Mouse (Mus musculus): ENCODE data around the gene Ankrd24. TPM values are rescaled to one million over a fixed set of nuclear protein-coding genes. Genes with fewer than 3 reads are reported as not detected.

The Ankrd24 gene
- polyA plus RNA-seq (2021; fragmentation: Nextera tagmentation): 22.5 and 26.2 TPM in 2 replicates
- long read RNA-seq, experiment 1, partial matches to known transcripts: 2 of 8 reads
- long read RNA-seq, experiment 1, other reads (novel, unspliced or antisense): 2 of 8 reads
- long read RNA-seq, experiment 2, partial matches to known transcripts: 2 of 9 reads
- long read RNA-seq, experiment 2, other reads (novel, unspliced or antisense): 7 of 9 reads

DNA sequence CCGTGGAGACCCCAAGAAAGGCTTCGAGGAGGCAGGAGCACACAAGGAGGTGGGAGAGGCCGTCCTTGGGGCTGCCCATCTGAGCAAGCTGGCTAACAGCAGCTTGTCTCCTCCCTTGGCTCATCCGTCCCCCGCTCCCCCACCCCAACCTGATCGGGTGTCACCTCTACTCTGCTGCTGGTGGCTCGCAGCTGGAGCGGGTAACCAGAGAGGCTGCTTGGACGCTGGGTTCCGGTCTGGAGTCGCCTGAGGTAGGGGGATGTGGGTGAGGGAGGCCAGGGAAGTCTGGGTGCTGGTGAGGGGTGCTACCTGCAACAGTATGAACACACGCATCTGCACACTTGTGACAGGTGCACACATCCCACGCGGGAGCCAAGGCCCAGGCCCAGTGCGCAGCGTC lies at the start of gene Ankrd24:
Ankrd24 (plus strand) TSS at position 151 of the 400 bp plus-strand sequence.

DNA sequence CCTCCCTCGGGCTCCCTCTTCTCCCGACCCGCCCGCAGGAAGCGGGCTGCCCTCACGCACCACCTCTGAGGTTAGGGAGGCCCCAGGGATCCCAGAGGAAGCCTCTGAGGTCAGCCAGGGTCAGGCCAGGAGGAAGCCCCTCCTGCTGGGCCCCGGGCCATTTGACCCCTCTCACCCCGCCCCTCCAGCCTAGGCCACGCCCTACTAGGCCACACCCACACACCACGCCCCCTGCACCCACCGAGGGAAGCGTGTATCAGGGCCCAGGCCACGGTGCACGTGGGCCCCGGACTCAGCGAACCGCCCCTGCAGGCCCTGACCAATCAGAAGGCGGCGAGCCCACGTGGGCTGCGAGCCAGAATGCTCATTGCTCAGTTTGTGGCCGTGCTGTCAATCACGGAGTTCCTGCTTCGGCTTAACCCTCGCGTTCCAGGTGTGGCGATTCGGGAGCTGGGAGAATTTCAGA lies 27.6 kb upstream of the Ankrd24 start, which contains the start of gene Tle6:
Tle6 (minus strand) TSS at position 336 of the 466 bp plus-strand sequence.

DNA sequence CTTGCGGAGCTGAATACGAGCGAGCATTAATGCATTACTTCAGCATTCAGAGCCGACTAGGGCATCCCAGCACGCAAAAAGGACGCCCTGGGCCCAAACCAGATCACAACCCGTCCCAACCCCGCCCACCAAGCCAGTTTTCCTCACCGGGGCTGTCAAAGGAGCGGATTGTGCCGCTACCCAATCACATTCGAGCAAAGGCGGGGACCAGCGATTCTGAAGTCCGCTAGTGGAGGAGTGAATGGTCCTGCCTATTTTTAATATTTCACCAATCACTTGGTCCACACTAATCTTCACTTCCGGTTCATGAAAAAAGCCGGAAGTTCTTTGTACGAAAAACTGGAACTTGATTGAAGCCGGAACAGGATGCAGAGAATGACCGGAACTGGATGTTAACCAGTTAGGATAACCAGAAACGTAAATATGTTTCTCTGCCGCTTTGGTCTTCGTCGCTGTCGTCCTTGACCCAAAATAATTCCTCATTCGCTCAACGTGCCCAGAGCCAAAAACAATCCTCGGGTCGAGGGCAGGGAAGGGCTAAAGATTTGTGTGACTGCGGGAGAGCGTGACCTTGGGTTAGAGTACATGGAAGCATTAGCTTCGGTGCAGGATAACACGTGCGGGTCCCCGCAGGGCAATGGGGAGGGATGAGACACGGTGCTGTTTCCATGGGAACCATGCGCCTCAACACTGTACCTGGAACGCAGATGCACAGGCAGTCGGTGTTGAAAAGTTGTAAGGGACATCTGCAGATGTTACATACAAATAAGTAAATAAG lies 22.2 kb upstream of the Ankrd24 start, which contains the start of gene BC025920:
BC025920 (plus strand) TSS at position 297 of the 778 bp plus-strand sequence.

DNA sequence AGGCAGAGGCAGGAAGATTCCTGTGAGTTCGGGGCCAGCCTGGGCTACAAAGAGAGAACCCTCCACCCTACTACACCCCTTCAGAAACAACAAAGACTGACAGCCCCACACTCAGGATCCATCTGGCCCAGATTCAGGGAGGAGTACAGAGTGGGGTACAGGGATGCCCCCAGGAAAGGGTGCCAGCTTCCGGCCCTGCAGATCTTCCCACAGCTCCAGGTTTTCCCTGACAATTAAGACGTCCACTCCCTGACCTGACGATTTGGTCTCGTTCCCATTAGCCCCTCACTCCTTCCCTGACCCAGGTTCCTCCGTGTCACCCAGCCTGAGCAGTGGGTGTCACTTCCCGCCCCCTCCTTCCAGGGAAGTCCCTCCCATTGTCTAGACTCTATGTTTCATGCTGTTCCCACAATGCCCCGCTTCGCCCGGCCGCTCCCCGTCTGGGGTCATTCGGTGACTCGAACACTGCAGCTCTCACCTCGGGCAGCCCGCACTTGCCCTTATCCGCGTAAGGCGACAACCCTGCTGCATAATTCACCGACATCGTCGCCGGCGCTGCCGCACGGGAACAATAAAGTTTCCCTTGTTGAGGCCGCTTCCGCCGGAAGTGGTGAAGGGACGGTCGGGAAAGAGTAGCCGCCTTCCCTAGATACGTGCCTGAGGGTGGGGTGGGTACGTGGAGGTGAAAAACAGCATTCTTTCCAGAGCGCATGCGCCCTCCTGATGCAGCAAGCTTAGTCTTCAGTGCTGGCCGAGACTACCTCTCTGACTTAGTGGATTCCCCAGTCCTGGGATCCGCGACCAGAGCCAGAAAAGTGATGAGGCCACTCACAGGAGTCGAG lies 1.1 kb upstream of the Ankrd24 start, which contains the start of gene Sirt6:
Sirt6 (minus strand) TSS at position 804 of the 842 bp plus-strand sequence.

DNA sequence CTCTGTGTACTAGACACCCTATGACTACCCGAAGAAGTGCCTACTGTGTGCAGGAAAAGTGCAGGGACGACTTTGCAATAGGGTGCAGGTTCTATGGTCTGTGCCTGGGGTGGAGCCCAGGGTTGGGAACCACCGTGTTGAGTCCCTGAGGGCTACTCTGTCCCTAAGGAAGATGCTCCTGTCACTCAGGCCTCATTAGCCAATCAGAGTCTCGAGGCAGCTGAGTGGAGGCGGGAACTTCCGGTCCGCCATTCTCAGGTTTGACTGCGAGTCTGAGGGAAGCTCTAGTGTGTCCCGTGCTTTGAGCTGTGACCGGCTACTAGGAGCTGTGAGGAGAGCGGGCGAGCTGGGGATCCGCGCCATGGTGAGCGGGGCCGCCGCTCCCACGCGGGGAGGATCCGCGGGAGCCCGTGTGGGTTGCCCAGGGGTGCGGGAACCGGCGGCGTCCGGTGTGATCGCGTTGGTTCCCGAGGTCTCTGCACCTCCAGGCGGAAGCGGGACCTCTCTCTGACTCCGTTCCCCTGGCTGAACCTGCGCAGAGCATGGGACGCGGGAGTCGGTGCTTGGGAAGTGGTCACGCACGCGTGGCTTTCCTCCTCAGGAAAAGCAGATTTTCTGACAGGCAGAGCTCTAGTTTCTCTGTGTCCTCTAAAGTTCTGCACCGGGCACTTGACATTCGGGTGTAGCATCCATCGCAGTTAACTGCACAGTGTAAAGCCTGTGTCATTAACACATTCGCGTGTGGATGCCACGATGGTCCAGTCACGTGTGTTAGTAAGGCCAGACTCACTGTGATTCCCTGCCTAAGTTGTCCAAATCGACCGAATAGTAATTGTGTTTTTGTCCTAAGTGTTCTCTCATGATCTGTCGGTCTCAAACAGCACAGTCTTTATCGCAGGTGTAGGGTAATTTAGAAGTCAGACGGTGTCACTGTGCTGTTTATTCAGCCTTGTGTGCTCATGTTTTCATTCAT lies 20.7 kb downstream of the Ankrd24 start, which contains the start of gene Gm10778:
Gm10778 (plus strand) TSS at position 257 of the 973 bp plus-strand sequence.

Other genes starting within 250 kb of the Ankrd24 start
- gene Dohh, start 244.1 kb upstream of the Ankrd24 start, polyA plus RNA-seq (2021; fragmentation: Nextera tagmentation): 178 and 192 TPM in 2 replicates
- 4.3 and 4.7 TPM in 2 replicates for gene Gm48551, start 244.1 kb upstream of the Ankrd24 start, polyA plus RNA-seq (2021; fragmentation: Nextera tagmentation)
- 1.3 TPM in 1 of 2 replicates, not detected in the other for gene Gm48552, start 239.5 kb upstream of the Ankrd24 start, polyA plus RNA-seq (2021; fragmentation: Nextera tagmentation)
- gene Smim24, start 235.5 kb upstream of the Ankrd24 start, polyA plus RNA-seq (2021; fragmentation: Nextera tagmentation): 2.8 and 3.4 TPM in 2 replicates
- 22.5 and 25.0 TPM in 2 replicates for gene Nfic, start 172.9 kb upstream of the Ankrd24 start, polyA plus RNA-seq (2021; fragmentation: Nextera tagmentation)
- 60.5 and 83.1 TPM in 2 replicates for gene Celf5, start 145.8 kb upstream of the Ankrd24 start, polyA plus RNA-seq (2021; fragmentation: Nextera tagmentation)
- 45.3 and 46.2 TPM in 2 replicates for gene Ncln, start 132.1 kb upstream of the Ankrd24 start, polyA plus RNA-seq (2021; fragmentation: Nextera tagmentation)
- 0.43 and 0.55 TPM in 2 replicates for gene S1pr4, start 128.4 kb upstream of the Ankrd24 start, polyA plus RNA-seq (2021; fragmentation: Nextera tagmentation)
- gene Gna15, start 104.3 kb upstream of the Ankrd24 start, polyA plus RNA-seq (2021; fragmentation: Nextera tagmentation): 2.6 and 3.5 TPM in 2 replicates
- 42.2 and 61.8 TPM in 2 replicates for gene Gna11, start 83.3 kb upstream of the Ankrd24 start, polyA plus RNA-seq (2021; fragmentation: Nextera tagmentation)
- gene Aes, start 69.1 kb upstream of the Ankrd24 start, polyA plus RNA-seq (2021; fragmentation: Nextera tagmentation): 230 and 286 TPM in 2 replicates
- gene Tle2, start 54.0 kb upstream of the Ankrd24 start, polyA plus RNA-seq (2021; fragmentation: Nextera tagmentation): 3.0 and 3.9 TPM in 2 replicates
- 2.5 and 3.7 TPM in 2 replicates for gene Tle6, start 27.5 kb upstream of the Ankrd24 start, polyA plus RNA-seq (2021; fragmentation: Nextera tagmentation)
- gene BC025920, start 22.3 kb upstream of the Ankrd24 start, polyA plus RNA-seq (2021; fragmentation: Nextera tagmentation): 0.24 and 0.54 TPM in 2 replicates
- 24.3 and 28.2 TPM in 2 replicates for gene Sirt6, start 743 bp upstream of the Ankrd24 start, polyA plus RNA-seq (2021; fragmentation: Nextera tagmentation)
- gene Gm10778, start 20.5 kb downstream of the Ankrd24 start, polyA plus RNA-seq (2021; fragmentation: Nextera tagmentation): 1.5 and 1.7 TPM in 2 replicates
- gene Zfp433, start 76.3 kb downstream of the Ankrd24 start, polyA plus RNA-seq (2021; fragmentation: Nextera tagmentation): 4.8 and 7.5 TPM in 2 replicates
- 4.8 and 5.4 TPM in 2 replicates for gene Gm3055, start 142.6 kb downstream of the Ankrd24 start, polyA plus RNA-seq (2021; fragmentation: Nextera tagmentation)
- gene Gm4767, start 183.6 kb downstream of the Ankrd24 start, polyA plus RNA-seq (2021; fragmentation: Nextera tagmentation): 0.65 and 0.90 TPM in 2 replicates
- 3.1 TPM in 2 replicates for gene Gm32687, start 235.4 kb downstream of the Ankrd24 start, polyA plus RNA-seq (2021; fragmentation: Nextera tagmentation)